Mouse (Mus musculus): ENCODE results near the gene Gfer. TPM values are rescaled to one million over a fixed set of nuclear protein-coding genes. Genes with fewer than 3 reads are reported as not detected.
A peak's percentile ranks its signal among the peaks of the same experiment; 100 is the strongest.
"Not testable (repeated sequence)": the region's sequence is repeated elsewhere in the genome, so short reads cannot be mapped to it uniquely, and the experiment has no call there.

Gfer gene
- polyA plus RNA-seq, 1 experiment = 21.5 TPM

DNA sequence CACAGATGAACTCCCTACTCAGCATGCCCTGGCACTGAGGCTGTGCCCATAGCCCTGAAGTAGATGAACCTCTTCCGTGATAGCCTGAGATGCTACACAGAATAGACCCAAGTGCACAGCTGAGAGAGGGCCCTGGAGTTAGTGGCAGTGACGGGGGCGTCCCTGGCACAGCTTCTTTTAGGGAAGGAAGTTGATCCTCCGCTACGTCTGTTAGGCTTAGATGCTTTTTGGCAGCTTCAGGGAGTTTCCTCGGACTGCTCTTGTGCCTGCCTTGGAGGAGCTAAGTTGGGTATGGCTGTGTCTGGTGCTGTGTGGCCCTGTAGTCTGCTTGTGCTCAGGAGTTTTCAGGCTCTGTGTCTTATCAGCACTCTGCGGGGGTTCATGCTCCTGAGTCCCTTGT is 21.7 kb downstream of the Gfer start:
- H3K4me1 ChIP-seq (ENCODE audit: control insufficient read depth, insufficient read depth, low read length) = peaks cover 9% of the 10 kb centered on the region
- no peak for TF ChIP-seq POLR2A (IDR thresholded peaks at IDR 0.05; ENCODE audit: extremely low read depth, insufficient read depth, low read length)
- no peak for TF ChIP-seq CTCF (IDR thresholded peaks at IDR 0.05; ENCODE audit: extremely low read depth, insufficient read depth, low read length)

DNA sequence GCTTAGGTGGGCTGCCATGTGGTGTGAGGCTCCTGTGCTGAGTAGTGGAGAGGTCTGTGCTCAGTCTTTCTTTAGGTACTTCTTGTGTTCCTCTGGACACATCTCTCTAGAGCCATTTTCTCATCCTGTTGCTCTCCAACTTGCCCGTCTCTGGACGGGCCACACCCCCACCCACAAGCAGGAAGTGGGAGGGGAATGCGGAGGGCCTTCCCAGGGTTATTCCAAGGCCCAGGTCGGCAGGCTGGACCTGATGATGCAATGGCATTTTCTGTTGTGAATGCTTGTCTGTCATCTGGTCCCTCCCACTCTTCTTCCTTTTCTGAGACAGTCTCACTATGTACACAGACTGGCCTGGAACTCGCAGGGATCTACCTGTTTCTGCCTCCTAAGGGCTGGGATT is 23.8 kb downstream of the Gfer start:
- Histone ChIP-seq H3K4me3 (ENCODE audit: insufficient read depth, low read length) (no peak overlapping the region), H3K4me1 (ENCODE audit: control insufficient read depth, insufficient read depth, low read length) (peaks cover 9% of the 10 kb centered on the region), H3K27ac (ENCODE audit: insufficient read depth, low read length) (no peak overlapping the region)
- no peak for TF ChIP-seq CTCF (IDR thresholded peaks at IDR 0.05; ENCODE audit: extremely low read depth, insufficient read depth, low read length)
- no peak for TF ChIP-seq POLR2A (IDR thresholded peaks at IDR 0.05; ENCODE audit: extremely low read depth, insufficient read depth, low read length)

More for the DNA sequence above, 21.7 kb downstream of the Gfer start:
- H3K4me3 ChIP-seq (ENCODE audit: insufficient read depth, low read length) = no peak overlapping the region
- H3K27ac ChIP-seq (ENCODE audit: insufficient read depth, low read length) = no peak overlapping the region

DNA sequence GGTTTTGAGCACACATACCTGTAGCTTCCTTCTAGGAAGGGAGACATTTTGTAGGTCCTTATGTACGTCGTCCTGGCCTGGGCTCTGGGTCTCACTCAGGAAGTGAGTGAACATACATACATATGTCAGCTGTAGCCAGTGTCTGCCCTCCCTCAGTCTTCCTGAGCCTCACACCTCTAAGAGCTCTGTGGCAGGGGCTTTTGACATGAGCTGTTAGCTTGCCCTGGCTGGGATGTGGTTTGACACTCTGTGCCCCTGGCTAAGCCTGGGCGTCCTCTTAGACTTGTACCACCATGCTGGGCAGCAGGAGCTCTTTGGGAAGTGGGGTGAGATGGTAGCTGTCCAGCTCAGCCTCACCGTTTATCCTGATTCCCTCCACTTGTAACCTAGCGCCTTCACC is 24.6 kb downstream of the Gfer start:
- Histone ChIP-seq H3K4me1 (ENCODE audit: control insufficient read depth, insufficient read depth, low read length) (peaks cover 9% of the 10 kb centered on the region), H3K4me3 (ENCODE audit: insufficient read depth, low read length) (no peak overlapping the region), H3K27ac (ENCODE audit: insufficient read depth, low read length) (no peak overlapping the region)
- TF ChIP-seq POLR2A (IDR thresholded peaks at IDR 0.05; ENCODE audit: extremely low read depth, insufficient read depth, low read length) = no peak
- TF ChIP-seq CTCF (IDR thresholded peaks at IDR 0.05; ENCODE audit: extremely low read depth, insufficient read depth, low read length) = no peak

DNA sequence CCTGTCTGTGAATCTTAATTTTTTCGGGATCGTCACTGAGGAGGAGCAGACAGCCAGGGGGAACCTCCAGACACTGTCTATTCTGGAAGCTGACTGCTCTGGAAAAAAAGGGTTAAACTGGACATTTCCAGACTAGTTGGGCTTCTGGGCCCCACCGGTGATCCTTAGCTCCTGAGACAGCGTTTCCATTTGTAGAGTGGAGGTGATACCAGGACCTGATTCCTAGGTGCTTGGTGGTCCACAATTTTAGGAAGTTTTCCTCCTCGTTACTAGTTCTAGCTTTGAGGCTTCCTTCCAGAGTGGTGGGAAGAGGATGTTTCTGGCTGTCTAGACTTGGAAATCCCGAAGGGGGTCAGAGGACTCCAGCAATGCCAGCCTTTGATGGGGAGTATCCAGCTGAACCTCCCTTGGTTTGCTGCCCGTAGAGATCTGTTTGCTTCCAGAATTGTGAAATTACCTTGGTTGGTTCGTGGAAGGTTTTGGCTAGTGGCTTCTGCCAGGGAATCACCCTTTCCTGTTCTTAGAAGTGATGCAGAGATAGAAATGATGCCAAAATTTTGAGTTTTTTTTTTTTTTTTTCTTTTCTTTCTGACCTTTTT is 25.6 kb downstream of the Gfer start:
- Histone ChIP-seq H3K4me1 (ENCODE audit: control insufficient read depth, insufficient read depth, low read length) (peaks cover 7% of the 10 kb centered on the region), H3K4me3 (ENCODE audit: insufficient read depth, low read length) (peak overlapping the region; percentile 50), H3K27ac (ENCODE audit: insufficient read depth, low read length) (no peak overlapping the region)
- TF ChIP-seq CTCF (IDR thresholded peaks at IDR 0.05; ENCODE audit: extremely low read depth, insufficient read depth, low read length) = no peak
- no peak for TF ChIP-seq POLR2A (IDR thresholded peaks at IDR 0.05; ENCODE audit: extremely low read depth, insufficient read depth, low read length)

DNA sequence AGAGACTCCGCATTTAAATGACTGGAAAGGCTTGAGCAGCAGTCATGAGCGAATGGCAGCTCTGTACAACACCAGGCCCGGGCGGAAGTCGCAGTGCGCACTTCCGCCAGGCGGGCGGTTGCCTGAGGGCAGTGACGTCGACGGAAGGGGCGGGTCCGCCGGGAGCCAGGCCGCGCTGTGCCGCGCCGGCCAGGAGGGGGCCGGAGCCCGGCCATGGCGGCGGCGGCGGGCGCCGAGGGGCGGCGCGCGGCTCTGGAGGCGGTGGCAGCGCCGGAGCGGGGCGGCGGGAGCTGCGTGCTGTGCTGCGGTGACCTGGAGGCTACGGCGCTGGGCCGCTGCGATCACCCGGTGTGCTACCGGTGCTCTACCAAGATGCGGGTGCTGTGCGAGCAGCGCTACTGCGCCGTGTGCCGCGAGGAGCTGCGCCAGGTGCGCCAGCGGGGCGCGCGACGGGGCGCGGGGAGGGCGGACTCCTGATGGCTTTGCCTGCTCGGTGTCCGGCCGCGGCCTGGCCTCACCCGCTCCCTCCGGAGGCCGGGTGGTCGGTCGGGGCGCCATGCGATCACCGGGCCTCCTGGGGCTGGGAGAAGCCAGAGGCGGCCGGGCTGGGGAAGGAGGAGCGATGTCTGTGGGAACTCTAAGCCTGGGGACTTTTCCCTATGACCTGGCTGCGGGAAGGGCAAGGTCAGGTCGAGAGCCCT is 26.3 kb downstream of the Gfer start, which contains the start of gene Zfp598:
Gene Zfp598, plus strand, starts transcription at position 143 of the 701 bp plus-strand sequence.
- peak within 1 kb of the TSS; percentile 68; the same call in 1 of the 2 replicates for H3K27ac ChIP-seq (ENCODE audit: insufficient read depth, low read length)
- peaks cover 7% of the 10 kb centered on the region for H3K4me1 ChIP-seq (ENCODE audit: control insufficient read depth, insufficient read depth, low read length)
- TF ChIP-seq CTCF (IDR thresholded peaks at IDR 0.05; ENCODE audit: extremely low read depth, insufficient read depth, low read length) (no peak), POLR2A (IDR thresholded peaks at IDR 0.05; ENCODE audit: extremely low read depth, insufficient read depth, low read length) (peak; percentile 96)
- peak within 1 kb of the TSS; percentile 50 for H3K4me3 ChIP-seq (ENCODE audit: insufficient read depth, low read length)

DNA sequence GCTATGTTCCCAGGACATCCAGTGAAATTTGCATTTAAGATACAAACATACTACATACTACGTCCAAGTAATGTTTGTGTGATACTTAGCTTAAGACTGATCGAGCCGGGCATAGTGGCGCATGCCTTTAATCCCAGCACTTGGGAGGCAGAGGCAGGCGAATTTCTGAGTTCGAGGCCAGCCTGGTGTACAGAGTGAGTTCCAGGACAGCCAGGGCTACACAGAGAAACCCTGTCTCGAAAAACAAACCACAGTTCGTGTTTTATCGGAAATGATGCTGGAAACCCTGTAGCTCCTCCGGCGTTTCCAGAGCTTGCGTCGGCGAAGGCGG is 26.8 kb downstream of the Gfer start:
- H3K4me3 ChIP-seq (ENCODE audit: insufficient read depth, low read length) = peak overlapping the region; percentile 50
- H3K27ac ChIP-seq (ENCODE audit: insufficient read depth, low read length) = peak overlapping the region; percentile 68; the same call in 1 of the 2 replicates

DNA sequence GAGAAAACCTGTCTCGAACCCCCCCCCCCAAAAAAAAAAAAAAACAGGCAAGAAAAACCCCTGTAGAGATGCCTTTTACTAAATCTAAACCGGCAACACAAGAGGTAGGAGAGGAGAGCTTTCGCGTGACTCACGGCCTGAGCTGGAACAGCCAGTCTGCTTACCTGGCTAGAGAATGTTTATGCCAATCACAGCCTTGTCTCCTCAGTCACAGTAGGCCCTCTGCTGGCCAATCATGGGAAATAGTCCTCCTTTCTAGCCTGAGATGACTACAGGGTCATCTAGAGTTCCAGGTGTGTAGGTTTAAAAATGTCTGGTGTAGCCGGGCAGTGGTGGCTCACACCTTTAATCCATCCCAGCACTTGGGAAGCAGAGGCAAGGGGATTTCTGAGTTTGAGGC is 28.5 kb downstream of the Gfer start:
- no peak overlapping the region for H3K27ac ChIP-seq (ENCODE audit: insufficient read depth, low read length)
- H3K4me1 ChIP-seq (ENCODE audit: control insufficient read depth, insufficient read depth, low read length) = peaks cover 5% of the 10 kb centered on the region; the same call in 1 of the 2 replicates
- H3K4me3 ChIP-seq (ENCODE audit: insufficient read depth, low read length) = no peak overlapping the region
- TF ChIP-seq CTCF (IDR thresholded peaks at IDR 0.05; ENCODE audit: extremely low read depth, insufficient read depth, low read length) (peak; percentile 76), POLR2A (IDR thresholded peaks at IDR 0.05; ENCODE audit: extremely low read depth, insufficient read depth, low read length) (no peak)

More for the DNA sequence above, 26.8 kb downstream of the Gfer start:
- not testable (repeated sequence) for H3K4me1 ChIP-seq (ENCODE audit: control insufficient read depth, insufficient read depth, low read length)

DNA sequence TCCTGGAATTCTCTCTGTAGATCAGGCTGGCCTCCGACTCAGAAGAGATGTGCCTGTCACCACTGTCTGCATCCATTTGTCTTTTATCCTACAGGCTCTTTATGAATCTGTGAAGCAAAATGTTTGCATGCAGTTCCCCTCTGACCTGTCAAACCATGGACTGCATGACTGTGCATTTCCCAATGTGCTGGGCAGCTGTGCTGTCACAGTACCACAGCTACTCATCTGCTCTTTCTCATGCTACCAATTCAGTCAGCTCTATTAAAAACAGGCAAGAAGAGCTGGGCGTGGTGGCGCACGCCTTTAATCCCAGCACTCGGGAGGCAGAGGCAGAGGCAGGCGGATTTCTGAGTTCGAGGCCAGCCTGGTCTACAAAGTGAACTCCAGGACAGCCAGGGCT is 28.9 kb downstream of the Gfer start:
- H3K27ac ChIP-seq (ENCODE audit: insufficient read depth, low read length); H3K4me3 ChIP-seq (ENCODE audit: insufficient read depth, low read length); H3K4me1 ChIP-seq (ENCODE audit: control insufficient read depth, insufficient read depth, low read length): not testable (repeated sequence)

DNA sequence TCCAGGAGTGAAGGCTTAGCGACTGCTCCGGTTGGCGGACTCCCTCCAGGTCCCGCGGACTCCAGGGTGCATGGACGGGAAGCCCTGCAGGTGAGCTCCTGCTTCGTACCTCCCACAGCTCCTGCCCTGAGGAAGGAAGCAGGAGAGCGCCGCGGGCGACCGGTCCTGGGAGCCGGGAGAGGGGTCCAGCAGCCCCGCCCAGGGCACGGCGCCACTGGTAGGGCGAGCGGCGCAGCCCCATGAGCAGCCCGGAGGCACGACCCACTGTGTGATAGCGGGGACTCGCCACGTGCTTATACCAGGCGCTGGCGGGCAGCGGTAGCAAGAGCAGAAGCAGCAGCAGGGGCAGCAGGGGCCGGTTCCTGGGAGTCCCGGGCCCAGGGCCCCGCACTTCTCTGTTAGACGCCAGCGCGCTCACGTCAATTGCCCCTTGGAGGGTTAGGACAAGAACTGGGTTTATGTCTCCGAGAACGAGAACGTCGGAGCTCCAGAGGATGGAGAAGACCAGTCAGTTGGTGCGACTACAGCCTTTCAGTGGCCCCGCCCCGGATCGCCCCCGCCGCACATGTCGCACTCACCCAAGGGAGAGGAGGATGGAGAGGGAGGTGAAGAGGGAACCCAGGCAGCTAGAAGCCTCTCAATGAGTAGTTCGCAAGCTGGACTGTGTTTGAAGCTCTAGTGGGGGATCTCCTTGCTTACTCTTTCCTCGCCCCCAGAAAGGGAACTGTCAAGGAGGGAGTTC is 37.8 kb downstream of the Gfer start, which contains the start of gene Npw:
Gene Npw, minus strand, starts transcription at position 441 of the 742 bp plus-strand sequence.
- Histone ChIP-seq H3K4me3 (ENCODE audit: insufficient read depth, low read length) (no peak within 1 kb of the TSS), H3K27ac (ENCODE audit: insufficient read depth, low read length) (no peak within 1 kb of the TSS), H3K4me1 (ENCODE audit: control insufficient read depth, insufficient read depth, low read length) (peaks cover 2% of the 10 kb centered on the region; the same call in 1 of the 2 replicates)
- no peak for TF ChIP-seq CTCF (IDR thresholded peaks at IDR 0.05; ENCODE audit: extremely low read depth, insufficient read depth, low read length)
- TF ChIP-seq POLR2A (IDR thresholded peaks at IDR 0.05; ENCODE audit: extremely low read depth, insufficient read depth, low read length) = no peak

DNA sequence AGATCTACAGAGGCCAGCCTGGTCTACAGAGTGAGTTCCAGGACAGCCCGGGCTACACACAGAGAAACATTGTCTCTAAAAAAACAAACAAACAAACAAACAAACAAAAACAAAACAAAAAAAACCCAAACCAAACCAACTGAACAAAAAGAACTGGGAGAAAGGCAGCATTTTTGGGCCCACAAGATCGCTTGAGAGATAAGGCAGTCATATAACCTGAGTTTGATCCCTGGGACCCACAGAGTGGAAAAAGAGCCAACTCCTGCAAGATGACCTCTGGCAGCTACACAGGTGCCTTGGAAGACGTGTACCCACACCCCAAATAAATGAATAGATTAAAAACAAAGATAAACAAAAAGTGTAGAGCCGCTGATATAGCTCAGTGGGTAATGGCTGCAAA is 41.0 kb downstream of the Gfer start:
- TF ChIP-seq POLR2A (IDR thresholded peaks at IDR 0.05; ENCODE audit: extremely low read depth, insufficient read depth, low read length) (no peak), CTCF (IDR thresholded peaks at IDR 0.05; ENCODE audit: extremely low read depth, insufficient read depth, low read length) (no peak)
- H3K4me1 ChIP-seq (ENCODE audit: control insufficient read depth, insufficient read depth, low read length) = peaks cover 4% of the 10 kb centered on the region; the same call in 1 of the 2 replicates
- H3K4me3 ChIP-seq (ENCODE audit: insufficient read depth, low read length) = no peak overlapping the region
- no peak overlapping the region for H3K27ac ChIP-seq (ENCODE audit: insufficient read depth, low read length)

Data from cortical plate, adult 2 months (tissue).